Mouse (Mus musculus) frontal cortex, adult 2 months (tissue): ENCODE data around the gene Trim2. TPM values are rescaled to one million over a fixed set of nuclear protein-coding genes. Genes with fewer than 3 reads are reported as not detected.

Experiments used
- DNase-seq, 2 experiments: peaks; one replicate each; pipeline ENCODE4 v3.0.0; 2022; ENCODE audit warnings: low spot score in 1 of 2; ENCODE audit errors: extremely low spot score in 1 of 2
- polyA plus RNA-seq: library from polyadenylated mRNA; depleted of rRNA; stranded (reverse); fragments of >200 nt; gene quantifications from 2 replicates; pipeline ENCODE4 v1.2.3, GENCODE M21; 2012

Gene Trim2
- polyA plus RNA-seq, 1 experiment: 106 TPM

GRCm38 (mm10) chr3:84204640-84205039 is 102.0 kb downstream of the Trim2 start:
- peak in 1 of 2 experiments; percentile 70 for DNase-seq

GRCm38 (mm10) chr3:84200559-84201420 is 105.9 kb downstream of the Trim2 start:
- peak in 1 of 2 experiments; percentile 26 for DNase-seq

DNA sequence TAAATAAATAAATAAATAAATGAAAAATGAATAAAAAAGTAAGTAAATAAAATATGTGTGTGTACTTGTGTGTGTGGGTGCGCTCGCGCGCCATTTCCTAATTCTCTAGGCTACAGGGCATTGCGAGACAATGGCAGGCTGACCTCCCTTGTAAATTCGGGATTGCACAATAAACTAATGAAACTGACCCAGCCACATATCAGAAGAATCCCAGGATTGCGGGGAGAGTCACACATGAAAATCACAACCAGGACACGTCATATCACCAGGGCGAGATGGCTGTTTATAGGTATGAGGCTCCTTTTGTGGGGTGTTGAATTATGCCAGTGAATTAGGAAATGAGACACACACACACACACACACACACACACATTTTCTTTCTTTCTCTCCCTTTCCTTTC is 107.2 kb downstream of the Trim2 start:
- no peak for DNase-seq

- no peak for DNase-seq
These were observed 108.4 kb downstream of the Trim2 start for GRCm38 (mm10) chr3:84198229-84198628.

DNA sequence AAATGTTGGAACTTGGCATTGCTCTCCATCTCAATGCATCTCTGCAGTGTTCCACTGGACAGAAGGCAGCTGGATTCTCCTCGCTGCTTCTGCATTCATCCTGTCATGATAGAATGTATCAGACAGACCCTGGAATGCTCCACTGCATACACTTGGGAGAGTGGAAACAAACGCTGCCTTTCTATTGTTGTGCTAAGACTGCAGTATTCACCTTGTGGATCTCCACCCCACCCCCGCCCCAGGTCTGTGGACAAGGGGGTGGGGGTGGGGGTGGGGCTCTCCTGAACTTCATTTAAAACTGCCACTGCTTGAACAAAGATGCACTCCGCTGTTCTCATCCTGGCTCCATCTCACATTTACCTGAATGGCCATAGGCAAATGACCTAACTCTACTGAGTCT is 112.8 kb downstream of the Trim2 start:
- DNase-seq: no peak

DNA sequence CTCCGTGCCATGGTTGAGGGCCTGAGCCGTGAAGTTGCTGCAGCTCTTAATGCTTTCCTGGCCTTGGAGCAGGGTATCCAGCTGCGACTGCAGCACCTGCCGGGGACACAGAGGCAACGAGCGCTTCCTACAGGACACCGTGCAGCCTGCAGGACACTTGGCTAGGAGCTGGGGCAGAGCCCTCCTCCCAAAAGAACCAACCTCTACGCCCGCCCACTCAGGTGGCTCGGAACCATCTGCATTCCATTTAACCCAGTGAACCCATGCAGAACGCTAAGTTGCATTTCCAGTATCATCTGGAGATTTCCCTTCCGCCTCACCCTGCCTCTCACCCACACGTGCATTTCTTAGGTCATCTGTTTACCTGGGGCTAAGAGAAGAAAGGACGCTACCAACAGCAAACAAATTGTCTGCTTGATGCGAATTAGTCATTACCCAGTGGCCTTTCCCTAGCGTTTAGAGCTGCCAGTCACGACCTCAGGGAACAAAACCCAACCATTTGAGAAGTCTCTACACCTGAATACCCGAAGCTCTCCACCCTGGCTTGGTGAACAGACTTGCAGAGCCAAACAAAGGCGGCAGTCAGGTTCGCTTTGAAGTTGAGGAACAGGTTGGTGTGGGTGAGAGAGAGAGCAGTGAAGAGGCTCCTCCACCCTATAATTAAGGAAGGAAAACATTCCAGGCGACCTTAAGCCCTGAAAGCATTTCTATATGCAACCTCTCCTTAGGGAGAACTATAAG is 115.4 kb downstream of the Trim2 start:
- peak in 1 of 2 experiments; percentile 23 for DNase-seq

GRCm38 (mm10) chr3:84190513-84191061 is 116.1 kb downstream of the Trim2 start:
- no peak for DNase-seq

DNA sequence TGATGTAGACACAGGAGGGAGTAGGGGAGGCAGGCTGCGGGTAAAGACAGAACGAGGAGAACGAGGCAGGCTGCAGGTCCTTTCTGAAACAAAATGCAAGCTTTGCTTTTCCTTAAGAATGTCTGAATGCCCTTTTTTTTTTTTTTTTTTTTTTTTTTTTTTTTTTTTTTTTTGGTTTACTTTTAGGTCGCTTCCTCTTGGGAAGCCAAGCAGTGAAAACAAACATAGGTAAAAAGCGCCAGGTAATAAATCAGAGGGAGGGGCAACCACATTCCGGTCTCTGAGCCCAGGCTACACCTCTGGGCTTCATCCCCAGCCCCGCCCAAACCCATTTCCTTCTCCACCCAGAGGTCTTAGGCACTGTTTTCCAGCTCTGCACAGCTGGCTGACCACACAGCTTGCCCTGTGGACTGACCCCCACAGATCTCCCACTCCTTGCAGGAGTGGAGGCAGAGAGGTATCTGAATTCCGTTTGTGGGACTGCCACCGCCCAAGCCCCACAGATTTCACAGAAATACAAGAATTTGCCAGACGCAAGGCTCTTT is 117.0 kb downstream of the Trim2 start:
- DNase-seq: no peak

DNA sequence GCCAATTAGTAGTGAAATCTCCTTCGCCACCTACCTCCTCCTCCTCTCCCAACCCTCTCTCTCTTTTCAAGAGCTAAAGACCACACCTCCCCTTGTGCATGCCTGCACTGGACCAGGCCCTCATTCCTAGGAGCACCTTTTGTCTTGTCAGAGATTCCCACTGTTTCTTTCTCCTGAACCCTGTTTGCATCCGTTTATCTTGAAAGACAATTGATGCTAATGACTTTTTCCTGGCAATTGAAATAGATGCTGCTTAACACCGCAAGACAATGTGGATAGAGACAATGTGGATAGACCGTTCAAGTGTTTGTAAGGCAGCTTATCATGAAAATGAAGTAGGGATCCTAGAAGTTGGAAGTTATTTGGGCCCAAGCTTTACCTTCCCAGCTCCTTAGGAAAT is 125.0 kb downstream of the Trim2 start:
- no peak for DNase-seq

- DNase-seq: no peak
These were observed 125.6 kb downstream of the Trim2 start for GRCm38 (mm10) chr3:84181102-84181501.

DNA sequence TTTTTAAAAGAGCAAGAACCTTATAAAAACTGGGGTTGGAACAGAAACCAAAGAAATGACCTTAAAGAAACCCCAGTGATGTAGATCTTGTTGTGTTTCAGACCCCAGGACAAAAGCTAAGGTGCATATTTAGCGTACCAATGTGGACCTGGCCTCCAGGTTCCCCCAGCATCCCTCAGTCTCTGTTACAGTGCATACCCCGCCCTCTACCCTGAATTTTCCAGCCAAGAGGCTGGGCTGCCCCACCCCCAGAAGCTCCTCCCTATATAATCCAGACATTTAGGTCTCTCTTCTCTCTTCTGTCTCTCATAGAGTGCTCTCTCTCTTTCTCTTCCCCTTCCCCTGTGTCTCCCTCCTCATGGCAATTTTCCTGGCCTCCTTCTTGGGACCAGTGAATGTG is 126.4 kb downstream of the Trim2 start:
- no peak for DNase-seq

DNA sequence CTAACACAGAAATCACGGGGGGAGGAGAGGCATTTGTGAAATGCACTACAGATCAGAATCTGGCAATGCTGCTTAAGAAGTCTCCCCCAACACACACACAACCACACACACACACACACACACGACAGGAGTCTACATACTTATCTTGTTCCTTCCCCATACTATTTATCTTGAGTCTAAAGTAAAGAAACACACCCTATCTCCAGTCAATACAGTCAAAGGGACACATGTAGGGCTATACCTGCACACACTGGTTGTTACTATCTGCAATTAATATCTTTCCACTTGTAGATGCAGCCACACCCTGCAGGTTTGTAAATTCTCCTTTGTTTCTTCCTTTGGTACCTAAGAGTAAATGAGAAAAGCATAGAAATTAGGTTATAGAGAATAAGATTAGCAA is 128.8 kb downstream of the Trim2 start:
- DNase-seq: no peak

DNA sequence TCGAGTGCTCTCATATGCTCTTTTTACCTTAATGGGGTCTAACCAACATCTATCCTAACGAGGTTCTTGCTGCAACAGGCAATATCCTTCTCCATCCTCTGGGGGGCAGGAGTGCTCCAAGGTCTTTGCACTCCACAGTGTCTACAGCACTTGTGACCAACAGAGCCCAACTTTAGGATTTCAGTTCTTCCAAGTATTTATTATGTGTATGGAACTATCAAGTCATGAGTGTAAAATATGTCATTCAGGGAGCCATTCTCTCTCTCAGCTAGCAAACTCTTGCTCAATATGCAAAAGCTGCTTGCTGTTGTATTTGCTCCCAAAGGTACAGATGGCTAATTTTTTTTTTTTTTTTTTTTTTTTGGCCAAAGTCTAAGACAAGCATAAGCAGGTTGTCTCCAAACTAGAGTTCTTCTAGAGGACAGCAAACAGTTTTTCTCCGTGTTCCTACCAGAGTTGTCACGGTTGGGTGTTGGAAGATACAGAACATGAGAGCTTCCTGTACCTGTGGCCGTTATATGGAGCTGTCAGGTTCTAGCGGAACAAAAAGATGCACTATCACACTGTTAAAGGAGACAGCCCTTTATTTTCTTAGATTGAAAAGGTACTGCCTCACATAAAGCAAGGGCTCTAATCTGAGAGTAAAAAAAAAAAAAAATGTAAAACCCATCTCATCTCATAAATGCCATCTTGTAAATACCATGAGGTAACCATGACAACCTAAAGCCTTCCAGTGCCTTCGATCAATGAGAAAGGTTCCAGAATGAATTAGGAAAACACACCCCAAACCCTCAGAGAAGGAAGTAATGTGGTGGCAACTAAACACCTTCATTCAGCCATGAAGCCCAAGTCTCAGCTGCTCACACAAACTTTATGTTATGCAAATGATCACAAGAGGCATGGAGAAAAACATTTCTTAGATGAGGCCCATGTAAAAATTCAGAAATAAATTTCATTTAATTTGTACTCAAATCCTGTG is 131.1 kb downstream of the Trim2 start:
- peak; percentile 57 to 86 for DNase-seq

- no peak for DNase-seq
These were observed 133.0 kb downstream of the Trim2 start, which contains the start of gene Gm6525 for GRCm38 (mm10) chr3:84173581-84174154. Gm6525 (plus strand) TSS chr3:84174104.

GRCm38 (mm10) chr3:84172406-84172805 is 134.3 kb downstream of the Trim2 start:
- DNase-seq: no peak

DNA sequence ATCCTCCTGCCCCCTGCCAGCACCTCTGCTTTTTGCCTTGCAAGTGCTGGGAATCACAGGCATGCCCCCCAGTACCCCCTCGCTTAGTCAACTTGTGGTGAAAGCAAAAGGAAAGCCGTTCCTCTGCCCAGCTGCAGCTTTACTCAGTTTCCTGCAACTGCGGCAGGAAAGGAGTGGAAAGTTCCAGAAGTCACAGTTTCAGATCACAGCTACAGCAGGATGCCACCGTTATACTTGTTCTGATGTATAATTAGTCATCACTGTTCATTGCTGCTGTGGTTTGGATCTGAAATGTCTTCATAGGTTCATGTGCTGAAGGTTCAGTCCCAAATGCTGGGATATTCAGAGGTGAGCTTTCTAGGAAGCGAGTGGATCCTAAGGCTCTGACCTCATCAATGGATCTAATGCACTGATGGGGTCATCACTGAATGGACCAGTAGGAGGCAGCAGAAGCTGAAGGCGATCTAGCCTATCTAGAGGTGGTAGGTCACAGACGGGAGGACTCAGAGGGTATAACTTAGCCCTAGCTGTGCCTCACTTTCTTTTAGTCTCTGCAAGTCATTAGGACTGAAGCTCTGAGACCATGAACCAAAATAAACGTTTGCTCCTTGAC is 137.2 kb downstream of the Trim2 start:
- DNase-seq: no peak

DNA sequence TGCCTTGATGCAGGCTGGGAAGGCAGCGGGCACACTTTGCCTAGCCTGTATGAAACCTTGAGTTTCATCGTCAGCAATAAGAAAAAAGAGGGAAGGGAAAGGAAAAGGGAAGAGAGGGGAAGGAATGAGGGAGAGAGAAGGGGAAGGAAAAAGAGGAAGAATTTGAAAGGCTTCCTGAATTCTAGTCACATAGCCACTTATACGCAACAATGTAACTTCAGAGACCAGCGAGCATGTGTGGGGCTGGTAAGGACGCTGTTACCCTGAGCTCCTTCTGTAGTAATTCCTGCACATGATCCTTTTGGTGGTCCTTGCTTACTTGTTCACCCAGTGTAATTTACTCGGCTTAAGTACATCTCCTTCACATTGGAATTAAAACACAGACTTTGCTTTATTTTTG is 137.7 kb downstream of the Trim2 start:
- no peak for DNase-seq

DNA sequence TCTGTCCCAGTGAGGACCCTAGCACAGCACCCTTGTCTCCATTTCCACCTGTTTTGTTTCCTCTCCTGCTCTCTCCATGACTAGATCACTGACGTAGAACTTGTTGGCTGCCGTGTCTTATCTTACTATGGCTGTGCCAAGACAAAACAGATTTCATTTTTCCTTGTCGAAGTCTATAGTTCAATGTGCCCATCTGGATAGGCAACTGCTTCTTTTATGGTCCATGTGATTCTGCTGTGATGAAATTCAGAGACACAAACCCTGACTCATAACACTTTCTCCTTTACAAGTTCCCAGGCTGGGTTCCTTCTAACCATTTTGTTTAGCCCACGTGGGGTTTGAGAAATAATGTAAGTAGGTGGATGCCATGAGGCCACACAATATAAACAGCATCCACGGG is 140.6 kb downstream of the Trim2 start:
- DNase-seq: no peak

DNA sequence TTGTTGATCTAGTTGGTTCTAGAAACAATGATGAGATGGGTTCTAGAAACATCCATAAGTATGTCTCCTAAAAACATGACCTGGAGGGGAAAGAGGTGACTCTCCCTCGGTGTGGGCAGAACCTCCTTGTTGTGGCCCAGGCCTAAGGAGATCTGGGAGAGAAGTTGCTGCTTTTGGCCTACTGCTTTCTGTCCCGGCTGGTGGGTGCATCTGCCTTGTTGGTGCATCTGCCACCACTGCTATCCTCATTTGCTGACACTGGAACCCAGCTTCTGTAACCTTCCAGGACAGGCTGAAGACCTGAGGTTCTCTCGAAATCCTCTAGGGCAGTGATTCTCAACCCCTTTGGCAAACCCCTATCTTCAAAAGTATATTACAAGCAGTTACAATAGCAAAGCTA is 141.3 kb downstream of the Trim2 start:
- no peak for DNase-seq
